Mouse (Mus musculus): ENCODE measurements around the gene Nlrc5.
"Not testable (repeated sequence)": the region's sequence is repeated elsewhere in the genome, so short reads cannot be mapped to it uniquely, and the experiment has no call there.

Gene Nlrc5

DNA sequence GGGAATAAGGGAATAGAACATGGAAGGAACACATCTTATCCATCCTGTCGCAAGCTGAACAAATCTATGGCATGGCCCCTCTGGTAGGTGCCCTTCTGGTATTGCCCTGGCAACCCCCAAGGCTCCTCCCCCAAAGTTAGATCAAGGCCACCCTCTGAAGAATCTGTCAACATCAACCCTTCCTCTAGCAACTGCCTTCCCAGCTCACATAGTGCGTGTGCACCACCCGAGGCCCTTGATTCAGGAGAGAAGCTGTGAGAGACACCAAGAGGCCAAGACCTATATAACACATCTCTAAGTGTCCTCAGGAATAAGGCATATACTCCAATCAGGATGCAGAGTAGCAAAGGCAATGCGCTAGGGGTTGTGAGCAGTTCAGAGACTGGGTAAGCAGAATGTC, 11.9 kb upstream of the Nlrc5 start:
- DNase-seq (ENCODE audit: low spot score) = no peak

DNA sequence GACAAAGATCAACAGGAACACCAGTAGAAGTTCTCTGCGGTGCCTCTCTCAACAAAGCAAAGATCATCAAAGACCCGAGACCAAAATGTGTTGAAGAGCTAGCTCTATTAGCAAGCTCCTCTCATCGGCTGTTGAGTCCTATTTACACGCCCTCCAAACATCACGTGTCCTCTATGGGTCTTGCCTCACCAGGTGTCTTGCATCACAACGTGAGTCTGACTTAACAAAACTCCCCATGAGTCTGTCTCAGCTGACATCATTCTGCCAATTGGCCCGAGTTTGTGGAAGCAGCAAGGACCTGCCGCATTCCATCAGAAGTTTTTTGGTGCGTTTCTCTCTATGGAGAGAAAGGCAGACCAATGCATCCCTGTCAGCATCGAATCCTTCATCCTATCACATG, 6.2 kb upstream of the Nlrc5 start:
- DNase-seq (ENCODE audit: low spot score) = no peak

DNA sequence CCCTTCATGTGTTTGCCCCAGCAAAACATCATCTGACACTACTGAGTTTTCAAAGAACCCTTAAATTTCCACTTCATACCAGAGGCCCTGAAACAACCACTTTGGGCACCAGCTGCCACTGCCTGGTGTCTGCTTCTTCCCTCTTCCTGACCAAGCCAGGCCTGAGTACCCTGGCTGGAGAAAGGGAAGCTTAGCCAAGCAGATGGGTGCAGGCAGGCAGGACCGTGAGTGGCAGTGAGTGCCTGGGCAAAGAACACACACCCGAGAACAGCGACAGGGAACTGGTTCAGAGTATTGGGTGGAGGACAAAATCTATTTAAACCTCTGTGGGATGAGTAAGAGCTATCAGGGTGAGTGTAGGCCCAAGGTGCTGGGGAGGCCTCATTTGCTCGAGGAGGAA, 5.7 kb upstream of the Nlrc5 start:
- DNase-seq (ENCODE audit: low spot score) = no peak

DNA sequence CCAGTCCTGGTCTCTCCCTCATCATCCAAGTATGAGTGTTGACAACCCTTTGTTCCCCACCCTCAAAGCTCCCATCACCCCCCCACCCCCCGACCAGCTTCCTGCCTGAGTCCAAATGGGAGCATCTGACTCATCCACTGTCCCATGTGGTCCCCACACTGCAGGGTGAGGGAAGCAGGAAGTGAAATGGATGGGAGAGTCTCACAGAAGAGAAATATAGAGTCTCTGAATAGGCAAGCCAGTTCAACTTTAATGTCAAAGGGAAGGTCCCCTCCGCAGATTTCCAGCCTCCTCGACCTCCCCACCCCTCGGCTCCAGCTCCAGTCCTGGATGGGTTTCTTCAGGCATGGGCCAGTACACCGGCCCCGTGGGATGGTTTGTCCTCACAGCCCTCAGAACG, 4.8 kb upstream of the Nlrc5 start:
- DNase-seq (ENCODE audit: low spot score) = no peak

DNA sequence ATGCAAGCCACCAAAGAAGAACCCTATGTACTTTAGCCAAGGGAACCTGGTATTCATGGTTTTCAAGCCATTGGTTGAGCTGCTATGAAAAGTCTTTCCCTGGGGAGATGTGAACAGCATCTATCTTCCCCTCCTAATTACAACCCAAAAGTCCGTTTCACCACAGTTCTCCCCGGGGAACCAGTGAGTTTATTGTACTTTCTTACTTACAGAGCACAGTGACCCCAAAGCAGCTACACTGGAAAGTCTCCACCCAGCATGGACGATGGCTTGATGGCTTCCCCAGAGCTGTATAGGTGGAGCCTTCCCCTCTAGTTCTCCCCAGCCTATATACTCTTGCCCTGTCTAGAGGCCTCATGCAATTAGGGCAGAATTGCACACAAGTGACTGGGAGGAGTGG, 1.9 kb upstream of the Nlrc5 start:
- no peak for DNase-seq (ENCODE audit: low spot score)

DNA sequence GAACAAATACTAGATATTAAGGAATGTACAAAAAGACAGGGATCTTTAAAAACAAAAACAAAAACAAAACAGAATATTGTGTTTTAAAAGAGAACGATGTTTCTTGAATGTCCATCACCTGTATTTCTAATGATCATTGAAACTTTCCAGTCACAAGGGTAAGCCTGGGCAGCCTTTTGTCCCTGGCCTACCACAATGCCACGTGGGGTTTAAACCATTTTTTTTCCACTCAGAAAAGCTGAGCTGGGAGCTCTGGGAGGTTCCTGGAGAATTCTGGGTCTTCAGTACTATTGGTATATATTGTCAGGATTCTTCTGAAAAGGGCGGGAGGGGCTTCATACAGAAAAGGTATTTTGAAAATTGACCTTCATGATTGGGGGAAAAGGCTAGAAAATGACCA, 802 bp downstream of the Nlrc5 start:
- no peak for DNase-seq (ENCODE audit: low spot score)

DNA sequence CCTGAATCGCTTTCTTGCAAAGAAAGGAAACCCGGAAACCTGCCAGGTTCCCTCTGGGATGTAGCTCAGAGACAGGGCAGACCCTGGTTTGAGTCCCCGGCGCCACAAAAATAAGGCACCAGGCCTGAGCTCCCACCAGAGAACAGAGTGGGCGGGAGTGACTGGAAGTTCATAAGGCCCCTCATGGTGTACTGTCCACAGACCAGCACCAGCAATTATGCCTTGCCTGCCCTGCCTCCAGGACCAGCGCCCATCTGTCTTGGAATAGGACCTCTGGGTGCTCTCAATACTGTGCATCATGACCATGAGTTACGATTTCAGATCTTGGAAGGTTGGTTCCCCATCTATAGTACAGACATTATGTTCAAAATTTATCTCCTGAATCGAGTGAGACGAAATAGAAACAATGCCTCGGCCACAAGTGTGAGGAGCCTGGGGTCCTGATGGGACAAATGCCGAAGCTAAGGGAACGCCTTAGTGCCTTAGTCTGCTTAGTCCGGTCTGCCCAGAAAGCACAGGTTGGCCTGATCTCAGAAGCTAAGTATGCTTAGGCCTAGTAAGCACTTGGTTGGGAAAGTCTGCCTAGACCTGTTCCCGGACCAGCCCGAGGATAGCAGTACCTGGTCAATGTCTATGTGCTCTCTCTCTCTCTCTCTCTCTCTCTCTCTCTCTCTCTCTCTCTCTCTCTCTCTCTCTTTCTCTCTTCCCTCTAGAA, 1.4 kb downstream of the Nlrc5 start:
- DNase-seq (ENCODE audit: low spot score) = no peak

DNA sequence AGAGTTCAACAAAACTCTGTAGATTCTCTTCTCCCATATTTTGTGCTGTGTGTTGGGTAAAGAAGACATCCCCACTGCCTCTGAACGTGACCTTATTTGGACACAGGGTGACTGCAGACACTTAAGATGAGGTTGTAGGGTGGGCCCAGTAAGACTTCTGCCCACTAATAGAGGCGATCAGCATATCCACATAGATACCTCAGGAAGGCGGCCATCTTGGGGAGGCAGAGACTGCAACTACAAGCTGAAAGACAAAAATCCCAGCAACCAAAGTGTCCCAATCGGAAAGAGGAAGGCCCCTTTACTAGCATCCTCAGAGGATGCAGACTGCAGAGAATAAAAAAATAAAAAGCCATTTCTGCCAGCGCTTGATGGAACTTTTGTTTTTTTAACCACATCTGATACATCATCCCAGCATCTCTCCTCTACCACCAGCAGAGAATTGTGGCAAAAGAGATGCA, 2.0 kb downstream of the Nlrc5 start:
- DNase-seq (ENCODE audit: low spot score) = no peak

DNA sequence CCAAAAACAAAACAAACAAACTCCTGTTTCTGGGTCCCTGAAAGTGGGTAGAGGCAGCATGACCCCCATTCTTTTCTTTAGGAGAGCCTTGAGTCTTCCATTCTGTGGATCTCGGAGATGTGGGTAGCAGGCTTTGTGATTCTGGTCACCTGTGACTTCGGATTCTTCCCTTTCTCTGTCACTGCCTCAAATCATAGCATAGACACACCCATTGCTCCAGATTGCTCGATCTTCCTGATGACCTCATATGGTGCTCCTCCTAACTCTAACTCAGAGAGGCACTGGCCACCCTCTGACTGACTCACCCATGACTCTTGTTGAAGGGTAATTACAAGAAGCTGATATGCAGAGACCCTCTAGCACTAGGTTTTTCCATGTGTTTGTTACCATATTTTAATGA, 2.7 kb downstream of the Nlrc5 start:
- no peak for DNase-seq (ENCODE audit: low spot score)

DNA sequence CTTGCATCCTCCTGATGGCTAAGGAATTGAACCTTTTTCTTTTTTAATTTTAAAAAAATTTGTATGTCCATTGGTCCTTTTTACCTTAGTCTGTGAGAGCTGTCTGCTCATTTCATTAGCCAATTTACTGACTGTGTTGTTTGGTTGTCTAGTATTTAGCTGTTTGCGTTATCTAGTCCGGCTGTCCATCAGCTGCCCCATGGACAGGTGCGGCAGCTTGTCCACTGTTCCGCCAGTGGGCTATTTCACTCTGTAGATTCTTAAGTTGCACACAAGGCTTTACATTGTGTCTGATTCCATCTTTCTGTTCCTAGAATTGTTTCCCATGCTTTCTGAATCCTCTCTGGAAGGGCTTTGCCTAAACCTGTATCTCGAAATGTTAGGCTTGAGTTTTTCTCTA, 4.5 kb downstream of the Nlrc5 start:
- DNase-seq (ENCODE audit: low spot score) = no peak

DNA sequence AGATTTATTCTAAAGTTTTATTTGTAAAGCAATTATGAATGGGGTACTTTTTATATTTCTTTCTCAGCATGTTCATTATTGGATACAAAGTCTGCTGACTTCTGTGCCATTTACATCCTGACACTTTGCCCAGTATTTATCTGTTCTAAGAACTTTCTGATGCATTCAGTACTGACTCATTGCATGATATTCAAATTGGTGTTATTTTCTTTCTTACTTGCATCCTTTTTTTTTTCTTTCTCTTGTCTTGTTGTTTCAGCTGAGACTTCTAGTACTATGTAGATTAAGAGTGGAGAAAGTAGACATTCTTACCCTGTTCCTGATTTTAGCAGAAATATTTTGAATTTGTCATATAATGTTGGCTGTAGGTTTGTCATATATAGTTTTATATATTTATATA, 5.5 kb downstream of the Nlrc5 start:
- DNase-seq (ENCODE audit: low spot score) = no peak

DNA sequence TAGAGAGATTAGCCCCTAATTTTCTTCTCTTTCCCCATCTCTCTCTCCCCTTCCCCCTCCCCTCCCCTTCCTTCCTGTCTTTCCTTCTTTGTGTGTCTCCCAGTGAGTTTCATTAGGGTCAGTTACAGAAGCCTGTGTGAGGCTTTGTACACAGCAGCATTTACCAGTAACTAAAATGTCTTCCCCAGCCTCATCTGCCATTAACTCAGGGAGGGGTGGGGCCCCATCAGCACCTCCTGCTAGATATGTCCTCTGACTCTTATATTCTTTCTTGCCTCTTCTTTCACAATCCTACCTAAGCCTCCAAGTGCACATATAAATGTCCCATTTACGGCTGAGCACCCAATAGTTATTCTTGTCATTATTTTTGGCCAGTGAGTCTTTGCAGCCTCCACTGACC, 6.2 kb downstream of the Nlrc5 start:
- DNase-seq (ENCODE audit: low spot score) = no peak

DNA sequence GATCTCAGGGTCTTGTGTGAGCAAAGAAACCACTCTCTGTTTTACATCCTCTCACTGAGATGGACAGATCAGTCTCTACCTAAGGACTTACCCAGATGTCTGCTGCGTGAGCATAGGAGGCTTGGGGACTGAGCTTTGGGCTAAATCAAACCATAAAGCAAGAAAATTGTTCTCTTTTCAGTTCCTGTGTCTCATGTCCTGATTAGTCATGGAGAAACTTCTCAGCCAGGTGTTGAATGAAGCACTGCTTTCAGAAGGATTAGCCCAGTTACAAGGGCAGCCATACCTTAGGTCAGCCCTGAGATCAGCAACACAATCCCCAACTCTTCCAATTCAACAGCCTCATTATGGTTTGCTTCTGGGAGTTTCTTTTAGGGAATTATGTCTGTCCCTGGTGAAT, 7.5 kb downstream of the Nlrc5 start:
- no peak for DNase-seq (ENCODE audit: low spot score)

DNA sequence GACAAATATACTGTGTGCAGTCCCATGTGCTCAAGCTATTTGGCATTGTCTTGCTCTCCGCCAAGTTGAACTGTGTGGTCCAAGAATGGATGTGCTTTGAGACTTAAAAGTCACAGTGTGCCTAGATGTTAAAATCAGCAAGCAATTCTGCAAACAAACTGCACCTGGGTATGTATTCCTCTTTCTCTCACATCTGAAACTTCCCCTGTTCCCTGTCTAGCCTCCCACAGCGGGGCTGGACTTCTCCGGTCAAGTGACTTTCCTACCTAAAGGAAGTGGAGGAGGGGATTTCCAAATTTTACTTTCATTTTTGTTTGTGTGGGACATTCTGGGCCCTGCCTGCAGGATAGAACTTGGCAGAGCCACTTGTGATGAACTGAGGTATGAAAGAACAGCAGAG, 9.0 kb downstream of the Nlrc5 start:
- DNase-seq (ENCODE audit: low spot score) = no peak

DNA sequence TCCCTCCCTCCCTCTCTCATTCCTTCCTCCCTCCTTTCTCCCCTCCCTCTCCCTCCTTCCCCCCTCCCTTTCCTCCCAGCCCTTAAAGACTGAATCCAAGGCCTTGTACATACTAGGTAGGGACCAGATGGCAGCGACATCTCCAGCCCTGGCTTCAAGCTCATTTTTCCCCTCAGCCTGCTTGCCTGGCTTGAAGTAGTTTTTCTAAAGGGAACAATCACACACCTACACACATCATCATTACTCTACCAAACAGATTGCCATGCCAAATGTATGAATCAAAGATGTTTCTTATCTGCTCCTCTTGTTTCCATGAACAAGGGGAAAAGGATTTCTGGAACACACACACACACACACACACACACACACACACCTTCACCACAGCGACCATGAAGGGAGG, 10.3 kb downstream of the Nlrc5 start:
- DNase-seq (ENCODE audit: low spot score) = no peak

DNA sequence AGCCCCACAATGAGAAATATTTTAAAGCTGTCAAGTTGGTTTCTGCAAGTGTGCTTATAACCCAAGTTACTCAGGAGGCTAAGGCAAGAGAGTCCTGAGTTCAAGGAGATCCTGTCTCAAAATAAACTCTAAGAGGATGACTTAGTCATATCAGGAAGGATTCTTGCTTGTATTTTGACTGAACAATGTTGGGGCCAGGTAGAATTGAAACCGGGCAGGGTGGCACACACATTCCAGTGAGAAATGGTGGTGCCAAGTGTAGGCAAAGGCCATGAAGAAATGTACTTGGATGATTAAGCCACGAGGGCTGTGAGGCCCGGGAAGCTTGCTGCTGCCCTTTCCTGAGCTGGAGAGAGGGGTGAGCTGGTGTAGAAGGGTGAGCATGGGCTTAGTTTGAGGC, 13.0 kb downstream of the Nlrc5 start:
- DNase-seq (ENCODE audit: low spot score) = no peak

DNA sequence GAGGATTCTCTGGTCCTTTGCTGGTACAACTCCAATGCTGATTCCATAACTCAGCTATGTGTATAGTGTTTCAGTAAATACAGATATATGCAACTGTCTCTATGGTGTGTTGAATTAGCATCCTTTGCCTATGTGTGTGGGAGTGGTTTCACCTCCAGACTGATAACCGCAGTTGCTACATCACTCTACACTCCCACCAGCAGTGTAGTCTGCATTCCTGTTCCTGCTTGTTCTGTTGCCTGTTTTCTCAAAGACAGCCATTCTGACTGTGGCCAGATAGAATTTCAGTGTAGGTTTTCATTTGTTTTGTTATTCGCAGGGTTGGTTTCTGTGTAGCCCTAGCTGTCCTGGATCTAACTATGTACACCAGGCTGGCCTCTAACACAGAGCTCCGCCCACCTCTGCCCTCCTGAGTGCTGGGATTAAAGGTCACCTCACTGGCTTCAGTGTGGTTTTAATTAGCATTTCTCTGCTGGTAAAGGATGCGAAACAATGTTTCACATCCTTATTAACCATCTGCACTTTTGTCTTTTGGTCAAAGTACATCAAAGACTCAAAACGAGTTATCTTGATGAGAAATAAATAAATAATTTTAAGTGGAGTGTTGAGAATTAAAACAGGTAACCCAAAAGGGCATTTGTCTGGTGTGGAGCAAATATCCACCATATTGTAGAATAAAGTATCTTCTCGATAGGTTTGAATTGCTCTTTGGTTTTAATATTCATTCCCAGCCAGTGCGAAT, 13.6 kb downstream of the Nlrc5 start:
- no peak for DNase-seq (ENCODE audit: low spot score)

DNA sequence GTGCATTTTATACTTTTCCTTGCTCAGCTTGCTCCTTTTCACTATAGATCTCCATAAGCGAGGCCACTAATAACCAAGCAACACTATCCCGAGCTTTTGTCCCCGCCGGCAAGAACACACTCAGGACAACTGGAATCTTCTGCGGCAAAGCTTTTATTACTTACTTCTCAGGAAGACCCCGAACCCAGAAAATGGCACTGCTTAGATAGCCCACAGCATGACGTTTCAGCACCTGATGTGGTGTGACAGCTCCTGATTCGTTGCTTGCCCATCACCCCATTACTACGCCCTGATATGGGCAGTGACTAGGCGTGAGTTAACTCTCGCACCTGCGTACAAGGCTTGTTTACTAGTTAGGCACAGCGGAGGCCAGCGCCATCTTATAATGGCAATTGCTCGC, 18.8 kb downstream of the Nlrc5 start:
- DNase-seq (ENCODE audit: low spot score) = not testable (repeated sequence)

DNA sequence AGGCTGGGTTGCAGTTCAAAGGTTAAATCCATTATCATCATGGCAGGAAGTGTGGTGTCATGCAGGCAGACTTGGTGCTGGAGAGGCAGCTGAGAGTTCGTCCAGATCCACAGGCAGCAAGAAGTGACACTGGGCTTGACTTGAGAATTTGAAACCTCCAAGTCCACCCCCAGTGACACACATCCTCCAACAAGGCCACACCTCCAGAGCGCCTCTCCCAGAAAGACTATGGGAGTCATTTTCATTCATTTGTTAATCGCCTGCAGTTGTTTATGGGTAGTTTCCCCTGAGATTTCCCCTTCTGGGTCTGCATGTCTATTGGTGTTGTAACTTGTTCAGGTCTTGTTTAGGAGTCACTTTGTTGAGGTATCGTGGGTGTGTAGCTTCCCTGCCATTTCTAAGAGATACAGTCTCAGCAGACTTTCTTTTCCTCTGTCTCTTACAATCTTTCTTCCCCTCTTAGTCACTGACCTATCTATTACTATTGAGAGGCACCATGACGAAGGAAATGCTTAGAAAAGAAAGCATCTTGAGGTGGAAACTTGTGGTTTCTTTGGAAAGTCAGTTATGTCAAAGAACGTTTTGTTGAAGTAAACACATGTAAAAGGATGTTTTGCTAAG, 19.8 kb downstream of the Nlrc5 start:
- no peak for DNase-seq (ENCODE audit: low spot score)

DNA sequence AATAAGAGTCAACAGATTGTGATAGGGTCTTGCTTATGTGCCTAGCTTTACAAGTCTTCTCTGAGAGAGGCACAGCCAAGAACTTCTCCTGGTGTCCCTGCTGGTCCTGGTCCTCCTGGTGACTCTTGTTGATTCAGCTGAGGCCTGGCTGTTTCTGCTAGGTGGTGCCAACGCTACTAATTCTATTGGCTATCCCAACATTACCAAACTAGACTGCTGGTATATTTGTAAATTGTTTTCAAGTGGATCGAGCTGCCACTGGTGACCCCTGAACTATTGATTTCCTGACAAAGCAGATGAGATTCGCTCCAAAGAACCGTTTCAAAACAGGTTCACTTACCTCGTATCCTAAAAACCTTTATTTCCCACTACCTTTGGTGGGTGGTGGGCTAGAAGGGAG, 20.7 kb downstream of the Nlrc5 start:
- DNase-seq (ENCODE audit: low spot score) = no peak

DNA sequence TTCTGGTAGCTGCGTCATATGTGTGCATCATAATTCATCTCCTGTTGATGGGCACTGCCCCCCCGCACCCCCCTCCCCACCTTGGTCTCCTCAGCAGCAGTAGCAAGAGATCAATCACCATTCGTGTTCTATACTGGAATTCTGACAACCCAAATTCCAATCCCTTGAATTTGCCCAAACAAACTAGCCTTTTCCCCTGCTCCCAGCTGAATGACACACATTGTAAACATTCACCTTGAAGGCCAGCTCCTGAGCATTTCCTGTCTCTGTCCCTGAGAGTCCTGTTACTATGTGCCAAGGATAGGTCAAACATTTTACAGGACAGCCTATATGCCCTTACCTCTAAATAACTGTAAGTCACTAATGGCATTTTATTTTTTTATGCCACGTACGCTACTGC, 21.9 kb downstream of the Nlrc5 start:
- no peak for DNase-seq (ENCODE audit: low spot score)

DNA sequence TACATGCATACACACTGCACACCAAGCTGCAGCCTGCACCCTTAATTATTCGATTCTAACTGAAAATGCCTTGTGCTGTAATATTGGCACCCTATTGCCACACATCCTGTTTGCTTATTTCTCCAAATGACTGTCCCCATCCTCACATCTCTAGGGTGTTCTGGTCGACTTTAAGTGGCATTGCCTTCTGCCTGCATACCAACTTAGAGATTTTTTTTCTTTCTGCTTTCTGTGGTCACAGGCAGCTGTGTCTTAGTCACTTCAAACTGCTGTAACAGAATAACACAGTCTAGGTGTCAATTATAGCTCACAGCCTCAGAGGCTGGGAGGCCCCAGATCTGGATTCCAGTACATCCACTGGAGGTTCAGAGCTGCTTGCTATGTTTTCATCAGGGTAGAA, 24.4 kb downstream of the Nlrc5 start:
- no peak for DNase-seq (ENCODE audit: low spot score)

DNA sequence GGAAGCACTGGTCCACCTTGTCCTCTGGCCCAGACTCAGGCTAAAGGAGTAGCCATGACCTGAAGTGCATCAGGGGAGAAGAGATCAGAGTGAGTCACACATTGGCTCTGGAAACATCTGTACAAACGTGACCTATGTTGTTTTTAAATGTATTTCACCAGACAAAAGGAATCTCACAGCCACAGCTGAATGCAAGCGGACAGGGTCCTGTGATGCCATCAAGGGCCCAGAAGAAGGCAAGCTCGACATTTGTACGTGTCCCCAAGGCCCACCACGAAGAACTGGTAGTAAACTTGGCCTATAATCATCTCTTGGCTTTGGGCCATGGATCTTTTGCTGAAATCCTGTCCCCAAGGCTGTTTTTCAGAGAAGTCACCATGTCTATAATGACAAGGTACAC, 35.5 kb downstream of the Nlrc5 start:
- DNase-seq (ENCODE audit: low spot score) = no peak

DNA sequence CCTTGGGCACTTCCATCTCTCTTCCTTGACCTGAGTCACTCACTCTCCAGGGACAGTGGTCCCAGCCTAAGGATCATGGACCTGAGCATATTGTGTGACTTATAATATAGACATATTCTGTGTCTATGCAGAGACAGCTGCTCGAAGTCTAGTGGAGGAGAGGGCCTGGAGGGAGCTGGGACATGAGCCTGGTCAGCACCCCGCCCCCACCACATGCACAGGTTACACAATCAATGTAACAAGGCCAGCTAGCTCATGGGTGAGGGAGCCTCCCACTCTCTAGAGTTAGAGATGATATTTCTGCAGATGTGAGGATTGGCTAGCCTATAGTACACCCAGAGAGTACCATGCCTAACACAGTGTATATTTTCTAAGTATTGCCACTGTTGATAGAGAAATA, 36.6 kb downstream of the Nlrc5 start:
- no peak for DNase-seq (ENCODE audit: low spot score)
